Mouse (Mus musculus) thymus, adult 2 months (tissue): Measurements from ENCODE around the gene Lrig3.

ENCODE experiments used
- CTCF ChIP-seq: fragments of 200-500 bp; IDR thresholded peaks from 2 replicates; pipeline ENCODE4 v1.5.1; 2012; ENCODE audit warnings: mild to moderate bottlenecking, control low read depth, low read length, moderate library complexity, borderline replicate concordance; ENCODE audit not compliant: control insufficient read depth, poor library complexity, insufficient read depth; ENCODE audit errors: extremely low read depth
- POLR2A ChIP-seq: fragments of 200-500 bp; IDR thresholded peaks from 2 replicates; pipeline ENCODE4 v1.6.1; 2012; ENCODE audit warnings: mild to moderate bottlenecking, low read length, control low read depth, moderate library complexity; ENCODE audit not compliant: control insufficient read depth, poor library complexity, insufficient read depth; ENCODE audit errors: extremely low read depth

DNA sequence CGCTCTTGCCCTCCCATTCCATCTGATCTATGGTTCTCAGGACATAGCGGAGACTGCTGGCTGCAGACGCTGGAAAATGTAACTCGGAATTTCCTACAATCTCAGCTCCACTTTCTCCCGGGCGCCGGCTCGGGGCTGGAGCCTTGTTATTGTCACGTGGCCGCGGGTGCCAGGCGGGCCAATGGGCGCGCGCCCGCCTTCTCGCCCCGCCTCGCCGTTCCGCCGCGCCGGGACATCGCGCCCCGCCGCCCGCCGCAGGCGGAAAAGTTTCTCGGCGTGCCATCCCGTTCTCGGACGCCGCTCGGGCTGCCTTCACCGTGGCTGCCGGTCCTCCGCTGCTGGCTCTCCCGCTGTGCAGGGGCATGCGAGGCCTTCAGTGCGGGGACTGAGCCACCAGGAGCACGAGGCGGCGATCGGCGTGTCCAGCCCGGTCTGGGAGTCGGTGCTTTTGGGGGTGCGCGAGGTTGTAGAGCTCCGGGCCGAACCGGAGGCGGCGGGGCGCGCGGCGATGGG lies at the start of gene Lrig3:
- no peak for TF ChIP-seq POLR2A
- TF ChIP-seq CTCF = no peak
